Mouse (Mus musculus) kidney, postnatal 4 days (tissue): ENCODE measurements around the gene Ell.
A peak's percentile ranks its signal among the peaks of the same experiment; 100 is the strongest.

Experiments used
- DNase-seq, 2 experiments: peaks; one replicate each; pipeline ENCODE4 v3.0.0; 2021; ENCODE audit warnings: mixed read lengths in 2 of 2

Gene Ell

DNA sequence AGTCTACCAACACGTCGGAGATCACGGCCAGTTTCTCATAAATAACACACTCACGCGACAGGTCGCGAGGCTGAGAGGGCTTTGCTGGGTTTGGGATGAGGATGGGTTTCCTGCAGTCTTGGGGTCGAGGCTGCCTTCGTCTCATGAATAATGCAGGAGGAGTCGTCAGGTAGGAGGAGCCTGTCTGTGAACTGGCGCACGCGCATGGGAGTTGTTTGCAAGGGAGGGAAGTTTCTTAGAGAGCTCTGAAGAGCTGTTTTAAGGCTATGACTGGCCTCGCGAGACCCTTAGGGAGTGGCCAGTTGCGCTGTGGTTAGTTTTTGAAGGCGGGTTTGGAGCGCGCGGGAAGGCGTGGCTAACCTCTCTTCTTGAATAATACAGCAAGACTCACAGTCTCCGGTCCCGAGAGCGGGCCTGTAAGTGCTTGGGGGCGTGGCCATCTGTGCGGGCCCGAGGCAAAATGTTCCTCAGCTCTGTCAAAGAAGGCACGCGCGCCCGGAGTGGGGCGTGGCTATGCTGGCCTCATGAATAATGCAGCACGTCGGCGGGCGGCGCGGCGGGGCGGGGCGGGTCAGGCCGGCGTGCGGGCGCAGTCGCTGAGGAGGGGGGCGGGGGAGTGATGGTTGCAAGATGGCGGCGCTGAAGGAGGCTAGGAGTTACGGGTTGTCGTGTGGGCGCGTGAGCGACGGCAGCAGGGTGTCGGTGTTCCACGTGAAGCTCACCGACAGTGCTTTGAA is at the start of gene Ell:
Gene Ell, plus strand, starts transcription at position 381 of the 737 bp plus-strand sequence.
- peak; percentile 100 for DNase-seq

DNA sequence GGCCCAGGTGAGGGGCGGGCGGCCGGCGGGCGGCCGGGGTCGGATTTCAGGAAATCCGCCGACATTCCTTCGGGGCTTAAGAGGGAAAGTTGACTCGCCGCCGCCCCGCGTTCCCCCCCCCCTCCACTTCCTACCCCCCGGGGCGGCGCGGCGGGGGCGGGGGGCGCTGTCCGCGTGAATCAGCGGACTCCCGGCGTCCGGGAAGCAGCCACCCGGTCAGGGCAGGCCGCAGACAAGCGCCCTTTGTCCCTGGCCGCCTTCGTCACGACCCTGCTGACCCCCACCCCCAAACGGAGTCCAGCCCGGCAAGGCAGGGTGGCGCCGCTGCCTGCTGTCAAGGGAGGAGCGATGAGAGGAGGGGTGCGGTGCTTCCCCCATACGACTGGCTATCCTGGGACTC is 49.7 kb upstream of the Ell start:
- DNase-seq: peak in 1 of 2 experiments; percentile 51

DNA sequence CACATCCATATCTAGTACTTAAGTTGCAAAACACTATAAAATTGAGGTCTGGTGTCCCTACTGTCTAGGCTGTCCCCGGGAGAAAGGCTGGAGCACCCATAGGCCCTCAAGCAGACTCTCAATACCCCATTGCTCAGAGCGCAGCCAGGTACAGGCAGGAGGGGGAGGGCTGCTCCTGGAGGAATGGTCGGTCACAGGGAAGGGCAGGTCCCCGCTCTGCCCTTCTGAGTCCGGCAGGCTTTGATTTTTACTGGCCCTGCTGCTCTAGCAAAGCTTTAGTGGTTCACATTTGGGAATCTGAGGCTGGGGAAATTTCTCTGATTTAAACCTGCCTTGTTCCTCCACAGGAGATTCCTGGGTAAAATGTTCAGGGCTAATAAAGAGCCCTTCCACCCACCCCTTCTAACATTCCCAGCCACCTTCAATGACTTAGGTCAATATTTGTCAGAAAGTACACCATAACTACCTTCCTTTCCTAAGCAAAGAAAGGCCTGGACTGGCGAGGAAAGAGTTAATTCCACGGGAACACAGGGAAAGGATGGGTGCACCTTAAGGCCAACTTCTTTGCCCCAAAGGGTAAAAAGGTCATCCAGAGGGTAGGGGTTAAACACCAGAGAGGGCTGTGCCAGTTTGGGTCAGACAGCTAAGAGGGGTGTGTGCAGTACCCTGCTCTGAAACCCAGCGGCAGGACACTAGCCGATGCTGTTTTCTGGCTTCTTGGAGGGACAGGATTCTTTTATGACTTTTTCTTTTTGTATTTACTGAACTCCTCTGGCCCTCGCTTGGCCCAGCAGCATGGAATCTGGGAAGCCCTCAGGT is 49.0 kb upstream of the Ell start:
- peak in 1 of 2 experiments; percentile 15 for DNase-seq

DNA sequence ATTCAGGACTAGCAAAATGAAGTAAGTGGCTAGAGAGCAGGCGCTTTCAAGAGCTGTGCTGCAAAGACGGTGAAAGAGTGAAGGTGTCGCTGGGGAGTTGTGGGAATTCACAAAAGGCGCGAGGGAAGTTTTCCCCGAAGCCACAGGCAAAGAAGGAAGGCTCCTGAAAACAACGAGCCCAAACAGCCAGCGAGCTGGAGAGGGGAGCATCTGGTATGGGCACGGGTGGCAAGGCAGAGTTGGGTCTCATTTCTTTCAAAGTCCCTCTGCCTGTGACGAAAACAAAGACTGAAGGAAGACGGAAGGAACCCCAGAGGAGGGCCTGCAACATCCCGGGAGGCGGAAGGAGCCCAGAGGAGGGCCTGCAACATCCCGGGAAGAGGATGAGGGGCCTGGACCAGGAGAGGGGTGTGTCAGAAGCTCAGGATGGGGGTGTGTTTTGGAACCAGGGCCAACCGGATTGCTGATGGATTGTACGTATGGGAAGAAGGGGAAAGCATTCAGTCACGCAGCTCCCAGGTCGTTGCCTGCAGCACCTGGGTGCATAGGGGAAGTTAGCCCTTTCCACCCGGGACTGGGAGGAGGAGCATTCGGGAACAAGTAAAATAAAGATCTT is 48.3 kb upstream of the Ell start:
- no peak for DNase-seq

DNA sequence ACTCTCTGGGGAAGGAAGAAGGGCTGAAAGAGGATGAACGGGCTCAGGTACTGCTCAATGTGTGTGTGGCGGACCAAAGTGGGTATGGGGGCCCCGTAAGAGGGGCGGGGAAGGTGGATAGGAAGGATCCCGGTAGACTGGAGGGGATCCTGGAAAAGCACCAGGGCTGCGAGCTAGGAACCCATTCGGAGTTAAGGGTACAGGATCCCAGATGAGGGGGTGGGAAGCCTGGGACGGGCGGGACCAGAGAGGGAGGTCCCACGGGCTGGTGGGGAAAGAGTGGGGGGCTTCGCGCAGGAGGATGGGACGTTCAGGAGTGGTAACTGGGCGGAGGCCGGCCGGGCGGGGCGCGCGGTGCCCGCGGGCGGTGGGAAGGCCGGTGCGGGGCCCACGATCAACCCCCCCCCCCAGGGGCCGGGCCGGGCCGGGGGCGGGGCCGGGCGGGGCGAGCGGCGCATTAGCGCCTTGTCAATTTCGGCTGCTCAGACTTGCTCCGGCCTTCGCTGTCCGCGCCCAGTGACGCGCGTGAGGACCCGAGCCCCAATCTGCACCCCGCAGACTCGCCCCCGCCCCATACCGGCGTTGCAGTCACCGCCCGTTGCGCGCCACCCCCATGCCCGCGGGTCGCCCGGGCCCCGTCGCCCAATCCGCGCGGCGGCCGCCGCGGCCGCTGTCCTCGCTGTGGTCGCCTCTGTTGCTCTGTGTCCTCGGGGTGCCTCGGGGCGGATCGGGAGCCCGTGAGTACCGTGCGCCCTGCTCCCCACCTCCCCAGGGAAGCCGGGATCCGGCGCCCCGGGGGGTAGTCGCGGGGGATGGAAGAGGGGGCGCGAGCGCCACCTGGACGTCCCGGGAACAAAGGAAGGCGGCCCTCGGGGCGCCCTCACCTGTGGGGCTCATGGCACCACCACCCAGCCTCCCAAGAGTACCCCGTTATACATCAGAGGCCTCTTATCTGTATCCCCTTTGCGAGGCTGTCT is 46.3 kb upstream of the Ell start, which contains the start of gene Crlf1:
Gene Crlf1, plus strand, starts transcription at position 495 of the 977 bp plus-strand sequence.
- DNase-seq: no peak

DNA sequence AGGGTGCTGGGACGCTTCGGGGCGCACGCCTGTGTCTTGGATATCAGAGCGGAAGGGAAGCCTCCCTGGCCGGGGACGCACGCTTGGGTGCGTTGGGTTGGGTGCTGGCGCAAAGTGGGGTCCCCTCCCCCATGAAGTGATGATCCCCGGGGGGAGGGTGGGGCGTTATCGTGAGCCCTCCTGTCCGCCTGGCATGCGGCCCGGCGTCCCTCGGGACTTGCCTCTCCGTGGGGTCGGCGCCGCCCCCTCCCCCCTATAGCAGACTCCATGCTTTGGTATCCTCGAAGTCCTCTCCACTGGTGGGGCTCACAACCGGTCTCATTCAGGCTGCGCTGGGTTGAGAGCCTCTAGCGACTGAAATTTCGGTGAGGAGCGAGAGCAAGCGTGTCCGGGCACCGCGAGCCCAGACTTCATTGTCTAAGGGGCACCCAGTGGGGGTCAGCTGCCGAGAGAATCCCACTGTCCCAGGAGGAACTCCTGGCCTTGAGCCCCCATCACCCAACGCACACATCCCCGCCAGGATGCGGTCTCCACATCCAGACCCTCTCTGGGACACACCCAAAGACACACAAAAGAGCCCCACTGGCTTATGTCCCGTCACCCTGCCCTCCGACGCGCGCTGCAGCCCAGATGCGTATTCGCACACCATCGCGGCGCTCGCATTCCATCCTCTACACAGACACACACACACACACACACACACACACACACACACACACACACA is 45.4 kb upstream of the Ell start:
- no peak for DNase-seq

DNA sequence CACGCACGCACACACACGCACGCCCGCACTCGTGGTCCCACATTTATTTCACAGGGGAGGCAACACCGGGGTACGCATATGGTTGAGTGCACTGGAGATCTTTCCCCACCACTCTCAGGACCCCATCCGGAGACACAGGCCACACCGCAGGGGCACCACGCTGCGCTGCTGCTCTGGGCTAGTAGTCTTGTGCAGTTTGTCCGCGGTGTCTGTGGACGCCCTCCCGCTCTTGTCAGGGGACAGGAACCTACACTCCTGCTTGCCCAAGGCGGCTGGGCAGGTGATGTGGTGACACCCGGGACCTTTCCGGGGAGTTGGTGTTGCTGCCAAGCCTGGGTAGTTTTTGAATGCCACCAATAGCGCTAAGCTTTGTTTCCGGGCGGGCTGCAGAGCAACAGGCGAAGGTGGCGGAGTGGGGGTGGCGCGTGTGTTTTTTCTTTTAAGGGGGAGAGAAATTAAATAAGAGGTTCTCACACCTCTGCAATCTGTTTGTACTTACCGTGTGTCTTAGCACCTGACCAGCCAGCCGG is 44.8 kb upstream of the Ell start:
- DNase-seq: no peak

DNA sequence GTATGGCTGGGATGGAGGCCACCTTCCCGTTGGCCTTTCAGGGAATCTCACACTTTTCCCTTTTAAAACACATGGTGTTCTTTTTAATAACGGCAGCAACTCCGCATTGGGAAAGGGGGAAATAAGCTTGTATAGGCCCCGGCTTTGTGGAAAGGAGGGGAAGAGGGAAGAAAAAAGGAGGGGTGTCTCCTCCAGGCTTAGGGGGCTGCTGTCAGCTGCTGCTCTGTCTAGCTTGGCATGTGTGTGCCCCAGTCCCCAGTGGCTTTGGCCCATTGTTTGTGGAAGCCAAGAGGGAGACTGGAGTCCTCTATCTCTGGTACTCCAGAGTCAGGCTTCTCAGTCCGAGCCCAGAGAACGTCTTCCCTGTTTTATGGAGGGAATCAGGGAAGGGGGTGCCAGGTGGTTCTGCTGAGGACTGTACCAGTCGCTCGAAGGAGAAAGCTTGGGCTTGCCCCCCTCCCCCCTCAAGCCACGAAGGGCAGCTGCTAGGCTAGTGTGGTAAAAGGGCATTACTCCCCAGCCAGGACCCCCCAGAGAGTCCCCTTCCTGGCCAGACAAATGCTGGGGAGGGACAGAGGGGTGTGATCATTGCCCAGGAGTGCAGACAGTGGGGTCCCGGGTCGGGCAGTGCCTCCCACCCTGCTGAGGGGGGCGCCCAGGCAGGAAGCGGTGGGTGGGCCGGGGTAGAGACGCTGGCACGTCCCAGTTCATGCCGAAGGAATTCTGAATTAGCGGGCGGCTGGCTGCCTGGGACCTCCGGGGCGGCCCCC is 44.1 kb upstream of the Ell start:
- no peak for DNase-seq

DNA sequence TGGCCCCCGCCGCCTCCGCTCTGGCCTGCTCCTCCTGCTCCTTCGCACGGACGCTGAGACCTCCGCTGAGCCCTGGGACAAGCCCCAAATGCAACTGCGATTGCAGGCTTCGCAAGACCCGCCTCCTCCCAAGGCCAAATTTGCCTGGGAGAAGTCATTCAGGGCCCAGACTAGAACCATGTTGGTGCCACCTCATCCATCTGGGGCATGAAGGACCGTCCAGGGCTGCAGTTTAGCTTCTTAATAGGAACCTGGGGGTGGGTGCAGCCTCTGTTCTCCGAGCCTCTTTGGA is 43.5 kb upstream of the Ell start:
- no peak for DNase-seq

DNA sequence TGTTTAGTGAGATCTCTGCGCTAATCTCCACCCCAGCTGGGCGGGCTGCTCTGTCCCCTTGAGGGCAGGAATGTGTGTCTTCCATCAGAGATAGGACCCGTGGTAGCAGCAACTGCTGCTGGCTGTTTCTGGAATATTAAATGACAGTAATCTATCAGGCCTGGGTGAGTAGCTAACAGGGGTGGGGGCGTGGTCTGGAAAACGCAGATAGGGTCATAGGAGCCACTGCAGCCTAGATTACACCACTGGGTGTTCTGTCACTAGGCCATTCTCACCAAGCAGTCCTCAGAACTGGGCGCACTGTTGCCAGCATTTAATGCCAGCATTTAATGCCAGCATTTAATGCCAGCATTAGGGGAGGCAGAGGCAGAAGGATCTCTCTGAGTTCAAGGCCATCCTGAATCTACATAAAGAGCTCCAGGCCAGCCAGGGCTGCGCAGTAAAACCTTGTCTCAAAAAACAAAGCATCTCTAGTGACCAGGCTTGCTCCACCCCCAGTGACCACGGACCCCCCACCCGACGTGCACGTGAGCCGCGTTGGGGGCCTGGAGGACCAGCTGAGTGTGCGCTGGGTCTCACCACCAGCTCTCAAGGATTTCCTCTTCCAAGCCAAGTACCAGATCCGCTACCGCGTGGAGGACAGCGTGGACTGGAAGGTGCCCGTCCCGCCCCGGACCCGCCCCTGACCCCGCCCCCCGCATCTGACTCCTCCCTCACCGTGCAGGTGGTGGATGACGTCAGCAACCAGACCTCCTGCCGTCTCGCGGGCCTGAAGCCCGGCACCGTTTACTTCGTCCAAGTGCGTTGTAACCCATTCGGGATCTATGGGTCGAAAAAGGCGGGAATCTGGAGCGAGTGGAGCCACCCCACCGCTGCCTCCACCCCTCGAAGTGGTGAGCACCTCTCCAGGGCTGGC is 38.6 kb upstream of the Ell start:
- peak in 1 of 2 experiments; percentile 48 for DNase-seq

DNA sequence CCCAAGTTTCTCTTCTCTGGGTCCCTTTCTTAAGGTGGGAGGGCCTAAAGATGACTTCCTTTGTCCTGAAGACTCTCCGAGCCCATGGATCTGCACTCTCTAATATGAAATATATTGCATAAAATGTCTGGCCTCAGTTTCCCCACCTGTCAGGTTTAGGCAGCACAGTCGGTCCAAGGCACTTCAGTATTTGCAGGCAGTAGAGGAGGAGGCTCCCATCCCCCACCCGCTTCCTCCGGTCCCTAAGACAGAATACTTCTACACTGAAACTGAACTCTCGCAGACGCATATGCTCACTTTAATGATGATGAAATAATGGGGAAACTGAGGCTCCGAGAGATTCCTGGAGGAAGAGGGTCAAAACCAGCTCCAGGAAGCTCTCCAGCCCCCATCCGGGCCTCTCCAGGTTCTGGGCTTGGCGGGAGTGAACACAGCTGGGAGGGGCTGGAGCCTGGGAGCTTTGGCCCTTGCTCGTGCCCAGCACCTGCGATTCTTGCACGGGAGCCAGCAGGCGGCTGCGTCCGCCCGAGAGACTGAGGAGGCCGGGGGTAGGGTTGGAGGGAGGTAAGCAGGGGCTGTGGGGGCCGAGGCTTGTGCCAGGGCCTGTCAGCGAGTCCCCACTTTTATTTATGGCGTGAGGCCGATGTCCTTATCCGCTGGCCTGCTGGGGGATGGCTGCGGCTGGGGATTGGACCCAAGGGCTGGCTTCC is 37.3 kb upstream of the Ell start:
- DNase-seq: no peak

DNA sequence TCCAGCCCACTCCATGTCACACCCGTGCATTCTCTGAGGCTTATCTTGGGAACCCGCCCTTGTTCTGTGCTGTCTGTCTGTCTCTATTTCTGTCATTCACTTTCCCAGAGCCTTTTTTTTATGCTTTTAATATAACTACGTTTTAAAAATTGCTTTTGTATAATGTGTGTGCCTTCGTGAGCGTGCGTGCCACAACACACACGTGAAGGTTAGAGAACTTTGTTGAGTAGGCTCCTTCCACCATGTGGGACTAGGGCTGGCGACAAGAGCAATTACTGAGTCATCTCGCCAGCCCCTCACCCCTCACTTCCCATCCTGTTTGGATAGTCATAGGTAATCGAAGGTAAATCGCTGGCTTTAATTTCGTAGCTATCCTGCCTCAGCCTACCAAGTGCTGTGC is 36.7 kb upstream of the Ell start:
- DNase-seq: no peak

DNA sequence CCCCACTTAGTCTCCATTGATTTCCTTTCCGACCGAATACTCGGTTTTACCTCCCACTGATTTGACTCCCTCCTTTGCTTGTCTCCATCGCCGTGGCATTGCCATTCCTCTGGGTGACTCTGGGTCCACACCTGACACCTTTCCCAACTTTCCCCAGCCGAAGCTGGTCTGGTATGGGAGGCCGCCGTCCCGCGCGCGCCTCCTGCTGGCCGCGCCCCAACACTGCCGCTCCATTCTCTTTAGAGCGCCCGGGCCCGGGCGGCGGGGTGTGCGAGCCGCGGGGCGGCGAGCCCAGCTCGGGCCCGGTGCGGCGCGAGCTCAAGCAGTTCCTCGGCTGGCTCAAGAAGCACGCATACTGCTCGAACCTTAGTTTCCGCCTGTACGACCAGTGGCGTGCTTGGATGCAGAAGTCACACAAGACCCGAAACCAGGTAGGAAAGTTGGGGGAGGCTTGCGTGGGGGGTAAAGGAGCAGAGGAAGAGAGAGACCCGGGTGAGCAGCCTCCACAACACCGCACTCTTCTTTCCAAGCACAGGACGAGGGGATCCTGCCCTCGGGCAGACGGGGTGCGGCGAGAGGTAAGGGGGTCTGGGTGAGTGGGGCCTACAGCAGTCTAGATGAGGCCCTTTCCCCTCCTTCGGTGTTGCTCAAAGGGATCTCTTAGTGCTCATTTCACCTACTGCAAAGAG is 36.1 kb upstream of the Ell start:
- DNase-seq: peak; percentile 78 to 87

DNA sequence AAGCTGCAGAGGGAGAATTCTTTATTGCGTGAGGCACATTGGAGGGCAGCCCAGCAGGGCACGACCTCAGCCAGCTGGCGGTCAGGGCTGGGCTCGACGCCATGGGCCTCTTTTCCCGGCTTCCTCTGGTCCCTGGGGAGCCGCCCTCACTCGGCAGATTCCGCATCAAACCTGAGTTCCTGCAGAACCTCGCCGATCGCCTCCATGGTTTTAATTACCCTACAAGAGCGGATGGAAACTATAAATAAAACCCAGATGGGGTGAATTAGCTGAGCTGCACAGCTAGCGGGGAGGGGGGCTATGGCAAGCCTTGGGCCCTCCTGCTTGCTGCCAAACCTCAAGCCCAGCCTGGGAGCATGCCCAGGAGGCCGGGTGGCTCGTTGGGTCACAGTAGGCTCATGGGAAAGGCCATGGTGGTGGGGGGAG is 35.0 kb upstream of the Ell start:
- DNase-seq: peak; percentile 70 to 77

DNA sequence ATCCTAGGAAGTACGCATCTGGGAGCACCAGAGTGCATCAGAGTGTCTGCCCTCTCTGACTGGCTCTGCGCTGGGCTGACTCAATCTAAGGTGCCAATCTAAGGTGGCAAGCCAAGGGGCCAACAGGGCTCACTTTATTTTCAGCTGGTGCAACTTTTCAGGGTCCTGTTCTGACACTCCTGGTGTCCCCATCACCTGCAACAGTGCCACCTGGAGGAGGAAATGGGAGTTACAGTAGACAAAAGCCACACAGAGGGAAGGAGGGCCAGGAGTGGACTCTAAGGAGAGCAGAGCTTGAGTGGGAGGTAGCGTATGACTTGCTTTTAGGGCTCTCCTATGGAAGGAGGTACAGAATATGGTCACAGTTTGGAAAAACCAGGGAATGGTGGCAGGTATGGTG is 34.4 kb upstream of the Ell start:
- DNase-seq: peak; percentile 85 to 88

DNA sequence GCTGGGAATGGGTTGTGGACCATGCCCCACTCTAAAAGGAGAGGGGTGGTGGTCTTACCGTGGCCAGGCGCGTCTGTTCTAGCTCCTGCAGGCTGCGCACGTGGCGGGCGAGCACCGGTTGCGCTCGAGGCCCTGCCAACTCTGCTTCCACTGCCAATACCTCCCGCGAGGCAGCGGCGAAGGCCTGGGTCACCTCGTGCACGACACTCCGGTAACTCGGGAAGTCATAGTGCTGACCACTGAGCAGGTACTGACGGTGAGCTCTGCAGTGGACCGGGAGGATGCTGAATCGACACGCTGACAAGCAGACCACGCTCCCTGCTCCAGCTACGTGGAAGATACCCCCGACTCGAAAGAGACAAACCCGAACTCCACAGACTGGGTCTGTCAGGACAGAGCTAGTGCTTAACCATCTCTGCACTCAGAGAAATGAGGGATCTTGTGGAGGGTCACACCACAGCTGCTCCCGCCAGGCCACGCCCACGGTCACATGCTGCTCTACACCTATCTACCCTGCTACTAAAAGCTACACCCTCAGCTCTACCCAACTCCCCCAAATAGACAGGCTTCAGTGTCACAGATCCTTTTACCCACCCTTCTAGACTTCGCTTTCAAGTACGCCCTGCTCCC is 33.4 kb upstream of the Ell start:
- DNase-seq: peak in 1 of 2 experiments; percentile 54

DNA sequence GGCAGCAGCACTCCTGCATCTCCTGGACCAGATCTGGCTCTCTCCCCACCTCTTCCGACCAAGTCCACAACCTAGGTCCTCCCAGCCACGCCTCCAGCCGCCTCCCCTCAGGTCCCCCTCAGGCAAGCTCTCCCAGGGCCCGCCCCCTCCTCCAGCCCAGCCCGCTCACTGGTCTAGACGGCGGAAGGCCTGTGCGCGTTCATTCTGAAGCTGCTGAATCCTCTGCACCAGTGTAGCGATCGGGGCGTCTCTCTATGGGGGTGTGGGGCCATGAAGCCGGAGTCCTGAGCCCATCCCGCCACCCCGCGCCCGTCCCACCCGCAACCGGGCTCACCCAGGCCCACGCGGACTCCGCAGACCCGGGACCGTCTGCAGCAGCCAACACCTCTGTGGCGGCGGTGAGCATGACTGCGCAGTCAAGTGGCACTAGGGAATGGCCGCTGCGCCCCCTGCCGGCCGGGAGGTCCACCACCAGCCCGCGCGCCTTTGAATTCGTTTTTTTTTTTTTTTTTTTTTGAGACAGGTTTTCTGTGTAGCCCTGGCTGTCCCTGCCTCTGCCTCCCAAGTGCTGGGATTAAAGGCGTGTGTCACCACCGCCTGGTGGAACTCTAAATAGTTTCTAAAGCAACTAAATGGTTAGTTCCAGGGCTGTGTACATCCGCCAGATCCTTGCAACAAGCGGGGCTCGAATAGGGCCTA is 32.8 kb upstream of the Ell start, which contains the start of gene Rex1bd:
Gene Rex1bd, minus strand, starts transcription at position 425 of the 699 bp plus-strand sequence.
- DNase-seq: peak; percentile 98
